Mouse (Mus musculus): ENCODE data around the gene Fam178b. TPM values are rescaled to one million over a fixed set of nuclear protein-coding genes. Genes with fewer than 3 reads are reported as not detected.
"Not testable (repeated sequence)": the region's sequence is repeated elsewhere in the genome, so short reads cannot be mapped to it uniquely, and the experiment has no call there.

The Fam178b gene
- polyA plus RNA-seq, 1 experiment from 2014 or later = 2.1 TPM

DNA sequence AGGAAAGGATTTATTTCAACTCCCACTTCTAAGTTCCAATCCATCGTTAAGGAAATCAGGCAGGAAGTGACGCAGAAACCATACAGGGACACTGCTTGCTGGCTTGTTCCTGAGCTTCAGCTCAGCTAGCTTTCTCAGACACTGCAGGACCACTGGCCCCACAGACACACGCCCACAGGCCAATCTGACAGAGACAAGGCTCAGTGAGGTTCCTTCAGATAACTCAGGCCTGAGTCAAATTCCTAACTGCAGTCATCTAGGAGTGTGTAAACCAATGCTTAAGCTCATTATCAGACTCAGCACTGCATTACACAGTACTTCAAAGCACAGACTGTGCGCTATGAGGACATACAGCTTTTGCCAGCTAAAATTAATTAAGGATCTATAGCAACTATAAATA is 12.7 kb downstream of the Fam178b start:
- H3K9me3 ChIP-seq = no peaks in the 10 kb centered on the region
- H3K27ac ChIP-seq (replicated peaks) = no peak overlapping the region
- no peaks in the 10 kb centered on the region for H3K36me3 ChIP-seq
- H3K4me2 ChIP-seq = no peak overlapping the region
- no peak overlapping the region for H3K4me3 ChIP-seq
- 33% methylated on average over 4 of the region's 4 CpGs for WGBS
- peaks cover 14% of the 10 kb centered on the region for H3K4me1 ChIP-seq
- H3K27me3 ChIP-seq (replicated peaks) = no peaks in the 10 kb centered on the region
- 0 out of 2 replicates have a peak overlapping the region, but pooled peaks have one; percentile 33 for H3K9ac ChIP-seq
- ATAC-seq (ENCODE audit: extremely low read depth, insufficient number of reproducible peaks, low FRiP score, low TSS enrichment) = no peak

- H3K27ac ChIP-seq (replicated peaks); H3K4me2 ChIP-seq; H3K9me3 ChIP-seq; H3K4me3 ChIP-seq; ATAC-seq (ENCODE audit: extremely low read depth, insufficient number of reproducible peaks, low FRiP score, low TSS enrichment); H3K9ac ChIP-seq; H3K27me3 ChIP-seq (replicated peaks); H3K36me3 ChIP-seq: not testable (repeated sequence)
- 69% methylated on average over 4 of the region's 4 CpGs for WGBS
- H3K4me1 ChIP-seq = peaks cover 15% of the 10 kb centered on the region
Measured at GRCm38 (mm10) chr1:36668007-36668406, 15.0 kb downstream of the Fam178b start.

DNA sequence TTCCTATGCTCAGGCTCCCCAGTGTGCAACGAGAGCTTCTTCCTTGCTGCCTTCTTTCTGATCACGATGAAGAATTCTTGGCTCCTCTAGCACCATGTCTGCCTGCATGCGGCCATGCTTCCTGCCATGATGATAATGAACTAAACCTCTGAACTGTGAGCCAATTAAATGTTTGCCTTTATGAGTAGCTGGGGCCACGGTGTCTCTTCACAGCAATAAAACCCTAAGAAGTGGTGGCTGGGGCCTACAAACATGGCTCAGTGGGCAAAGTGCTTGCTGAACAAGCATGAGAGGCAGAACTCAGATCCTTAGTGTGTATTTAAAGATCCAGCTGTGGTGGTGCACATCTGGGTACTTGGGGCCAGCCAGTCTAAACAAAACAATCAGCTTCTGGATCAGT is 17.0 kb downstream of the Fam178b start:
- Histone ChIP-seq H3K9ac (no peak overlapping the region), H3K4me2 (no peak overlapping the region), H3K36me3 (no peaks in the 10 kb centered on the region), H3K27ac (replicated peaks) (no peak overlapping the region), H3K27me3 (replicated peaks) (no peaks in the 10 kb centered on the region), H3K9me3 (no peaks in the 10 kb centered on the region), H3K4me3 (no peak overlapping the region), H3K4me1 (peaks cover 14% of the 10 kb centered on the region)
- no peak for ATAC-seq (ENCODE audit: extremely low read depth, insufficient number of reproducible peaks, low FRiP score, low TSS enrichment)
- WGBS = 67% methylated on average over 4 of the region's 4 CpGs

DNA sequence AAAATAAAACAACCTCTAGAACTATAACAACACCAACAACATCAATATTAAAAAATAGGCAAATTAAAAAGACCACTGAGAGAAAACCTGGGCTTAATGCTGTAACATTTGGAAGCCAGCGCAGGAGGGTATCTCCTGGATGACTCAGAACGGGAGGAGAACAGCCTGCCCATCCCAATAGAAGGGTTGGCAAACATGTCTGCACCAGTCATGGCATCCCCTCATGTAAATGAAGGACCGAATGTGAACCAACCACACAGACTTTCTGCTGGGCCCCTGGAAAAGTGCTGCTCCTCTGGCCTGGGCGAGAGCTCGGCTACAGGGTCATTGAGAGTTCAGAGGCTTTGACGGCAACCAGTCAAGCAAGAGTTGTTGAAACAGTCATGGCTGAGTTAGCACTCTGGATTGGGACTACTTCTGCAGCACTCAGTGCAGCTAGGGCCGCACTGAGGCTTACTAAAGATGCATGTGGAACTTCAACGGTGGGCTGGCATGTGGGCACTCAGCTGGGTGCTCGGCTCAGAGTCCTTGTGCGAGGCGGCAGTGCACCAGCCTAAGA is 17.7 kb downstream of the Fam178b start:
- no peak for ATAC-seq (ENCODE audit: extremely low read depth, insufficient number of reproducible peaks, low FRiP score, low TSS enrichment)
- Histone ChIP-seq H3K9me3 (no peaks in the 10 kb centered on the region), H3K36me3 (no peaks in the 10 kb centered on the region), H3K4me2 (no peak overlapping the region), H3K27ac (replicated peaks) (no peak overlapping the region), H3K4me1 (peaks cover 9% of the 10 kb centered on the region), H3K9ac (no peak overlapping the region), H3K4me3 (no peak overlapping the region), H3K27me3 (replicated peaks) (no peaks in the 10 kb centered on the region)
- 65% methylated on average over 11 of the region's 11 CpGs for WGBS

- ATAC-seq (ENCODE audit: extremely low read depth, insufficient number of reproducible peaks, low FRiP score, low TSS enrichment) = no peak
- H3K4me2 ChIP-seq = no peak overlapping the region
Measured at GRCm38 (mm10) chr1:36664457-36664856, 18.5 kb downstream of the Fam178b start.

GRCm38 (mm10) chr1:36658621-36659399 is 24.2 kb downstream of the Fam178b start:
- no peaks in the 10 kb centered on the region for H3K9me3 ChIP-seq
- no peaks in the 10 kb centered on the region for H3K27me3 ChIP-seq (replicated peaks)
- no peak overlapping the region for H3K4me3 ChIP-seq
- H3K36me3 ChIP-seq = no peaks in the 10 kb centered on the region
- WGBS = 69% methylated on average over 7 of the region's 7 CpGs
- H3K27ac ChIP-seq (replicated peaks) = no peak overlapping the region
- no peak overlapping the region for H3K4me2 ChIP-seq
- no peak for ATAC-seq (ENCODE audit: extremely low read depth, insufficient number of reproducible peaks, low FRiP score, low TSS enrichment)
- no peak overlapping the region for H3K9ac ChIP-seq
- peaks cover 8% of the 10 kb centered on the region for H3K4me1 ChIP-seq

More at GRCm38 (mm10) chr1:36664457-36664856, 18.5 kb downstream of the Fam178b start:
- Histone ChIP-seq H3K36me3 (no peaks in the 10 kb centered on the region), H3K9ac (no peak overlapping the region), H3K27ac (replicated peaks) (no peak overlapping the region), H3K4me3 (no peak overlapping the region), H3K27me3 (replicated peaks) (no peaks in the 10 kb centered on the region), H3K9me3 (no peaks in the 10 kb centered on the region), H3K4me1 (peaks cover 6% of the 10 kb centered on the region)
- 49% methylated on average over 4 of the region's 4 CpGs for WGBS

DNA sequence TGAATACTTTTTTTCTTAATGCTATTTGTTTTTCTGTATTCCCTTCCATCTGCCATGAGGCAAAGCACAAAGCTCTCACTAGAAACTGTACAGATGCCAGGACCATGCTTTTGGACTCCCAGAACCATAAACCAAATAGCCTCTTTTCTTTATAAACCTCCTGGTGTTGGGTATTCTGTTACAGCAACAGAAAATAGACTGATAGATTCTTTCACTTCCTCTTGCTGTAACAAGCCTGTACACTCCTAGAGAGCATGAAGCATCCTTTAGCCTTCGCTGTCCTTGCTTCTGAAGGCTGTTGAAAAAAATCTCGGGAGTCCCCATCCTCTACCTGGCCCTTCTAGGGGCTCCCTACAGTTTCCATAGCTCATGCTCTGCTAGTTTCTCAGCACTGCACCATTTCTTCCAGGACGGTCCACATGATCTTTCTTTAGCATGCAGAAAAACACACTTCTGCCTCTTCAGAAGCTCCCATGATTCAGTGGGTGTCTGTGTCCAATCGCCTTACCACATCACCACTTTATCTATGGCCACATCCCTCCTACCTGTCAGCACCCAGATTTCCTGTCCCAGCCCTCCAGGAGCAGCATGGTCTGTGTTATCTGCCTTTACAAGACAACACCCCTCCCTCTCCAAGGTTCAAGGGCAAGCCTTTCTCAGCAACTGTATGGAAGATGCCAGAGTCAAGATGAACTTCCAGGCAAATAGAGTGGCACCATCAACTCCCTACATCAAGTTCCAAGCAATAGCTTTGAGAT is 25.1 kb downstream of the Fam178b start:
- no peak for ATAC-seq (ENCODE audit: extremely low read depth, insufficient number of reproducible peaks, low FRiP score, low TSS enrichment)

DNA sequence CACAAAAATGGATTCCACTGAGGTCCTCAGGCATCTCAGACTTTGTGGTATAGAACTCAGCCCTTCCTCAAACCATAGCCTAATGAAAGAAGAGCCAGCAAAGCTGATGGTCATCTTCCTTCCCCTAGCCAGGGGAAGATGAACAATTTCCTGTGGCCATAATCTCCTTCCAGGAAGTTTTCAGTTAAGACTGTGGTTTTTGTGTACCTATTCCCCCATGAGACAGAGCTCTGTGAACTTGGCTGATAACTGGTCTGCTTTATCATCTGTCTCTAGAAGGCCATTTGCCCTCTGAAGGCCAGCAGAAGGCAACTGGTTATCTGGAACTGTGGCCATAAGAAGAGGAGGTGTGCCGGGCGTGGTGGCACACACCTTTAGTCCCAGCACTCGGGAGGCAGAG is 26.8 kb downstream of the Fam178b start:
- no peaks in the 10 kb centered on the region for H3K9me3 ChIP-seq
- no peaks in the 10 kb centered on the region for H3K36me3 ChIP-seq
- H3K9ac ChIP-seq = no peak overlapping the region
- ATAC-seq (ENCODE audit: extremely low read depth, insufficient number of reproducible peaks, low FRiP score, low TSS enrichment) = no peak
- no peak overlapping the region for H3K27ac ChIP-seq (replicated peaks)
- no peak overlapping the region for H3K4me3 ChIP-seq
- H3K4me2 ChIP-seq = no peak overlapping the region
- WGBS = 60% methylated on average over 3 of the region's 3 CpGs
- no peaks in the 10 kb centered on the region for H3K27me3 ChIP-seq (replicated peaks)
- peaks cover 8% of the 10 kb centered on the region for H3K4me1 ChIP-seq

More for the DNA sequence above, 25.1 kb downstream of the Fam178b start:
- Histone ChIP-seq H3K9me3 (no peaks in the 10 kb centered on the region), H3K4me3 (no peak overlapping the region), H3K27me3 (replicated peaks) (no peaks in the 10 kb centered on the region), H3K9ac (no peak overlapping the region), H3K36me3 (no peaks in the 10 kb centered on the region), H3K4me2 (no peak overlapping the region), H3K4me1 (peaks cover 8% of the 10 kb centered on the region), H3K27ac (replicated peaks) (no peak overlapping the region)
- WGBS = 46% methylated on average over 4 of the region's 4 CpGs

- 76% methylated on average over 5 of the region's 5 CpGs for WGBS
- no peak for ATAC-seq (ENCODE audit: extremely low read depth, insufficient number of reproducible peaks, low FRiP score, low TSS enrichment)
Measured at GRCm38 (mm10) chr1:36655039-36655438, 27.9 kb downstream of the Fam178b start.

GRCm38 (mm10) chr1:36647631-36648030 is 35.4 kb downstream of the Fam178b start:
- H3K4me2 ChIP-seq = no peak overlapping the region
- no peak overlapping the region for H3K4me3 ChIP-seq
- H3K9ac ChIP-seq = no peak overlapping the region
- H3K27me3 ChIP-seq (replicated peaks) = no peaks in the 10 kb centered on the region
- ATAC-seq (ENCODE audit: extremely low read depth, insufficient number of reproducible peaks, low FRiP score, low TSS enrichment) = no peak
- WGBS = 43% methylated on average over 5 of the region's 5 CpGs
- H3K36me3 ChIP-seq = no peaks in the 10 kb centered on the region
- H3K4me1 ChIP-seq = peaks cover 9% of the 10 kb centered on the region
- H3K9me3 ChIP-seq = no peaks in the 10 kb centered on the region
- H3K27ac ChIP-seq (replicated peaks) = no peak overlapping the region

More at GRCm38 (mm10) chr1:36655039-36655438, 27.9 kb downstream of the Fam178b start:
- Histone ChIP-seq H3K4me1 (peaks cover 8% of the 10 kb centered on the region), H3K9me3 (no peaks in the 10 kb centered on the region), H3K27ac (replicated peaks) (no peak overlapping the region), H3K27me3 (replicated peaks) (no peaks in the 10 kb centered on the region), H3K36me3 (no peaks in the 10 kb centered on the region), H3K9ac (no peak overlapping the region), H3K4me2 (no peak overlapping the region), H3K4me3 (no peak overlapping the region)

DNA sequence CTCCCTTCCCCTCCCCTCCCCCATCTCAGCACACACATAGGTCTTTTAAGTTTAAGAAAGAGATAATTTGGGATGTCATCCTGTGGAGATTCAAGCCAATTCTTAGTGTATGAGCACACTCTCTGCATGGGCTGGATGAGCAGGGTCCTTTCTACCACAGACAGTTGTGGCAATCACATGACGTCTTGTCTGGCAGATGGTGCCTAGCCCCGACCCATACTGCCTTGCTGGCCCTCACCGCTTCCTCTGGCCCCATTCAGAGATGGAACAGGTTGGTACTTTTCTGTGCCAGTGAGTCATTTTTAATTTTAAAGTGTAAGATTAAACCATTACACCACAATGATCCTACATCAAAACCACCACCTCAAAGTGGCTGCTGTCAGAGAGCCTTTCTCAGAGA is 36.7 kb downstream of the Fam178b start:
- no peak overlapping the region for H3K27ac ChIP-seq (replicated peaks)
- no peak overlapping the region for H3K9ac ChIP-seq
- peaks cover 9% of the 10 kb centered on the region for H3K4me1 ChIP-seq
- no peaks in the 10 kb centered on the region for H3K27me3 ChIP-seq (replicated peaks)
- H3K36me3 ChIP-seq = no peaks in the 10 kb centered on the region
- ATAC-seq (ENCODE audit: extremely low read depth, insufficient number of reproducible peaks, low FRiP score, low TSS enrichment) = no peak
- no peak overlapping the region for H3K4me2 ChIP-seq
- H3K9me3 ChIP-seq = no peaks in the 10 kb centered on the region
- no peak overlapping the region for H3K4me3 ChIP-seq
- 62% methylated on average over 3 of the region's 3 CpGs for WGBS
